Mouse (Mus musculus) kidney, postnatal 0 days (tissue): ENCODE measurements around the gene Cox4i2. TPM values are rescaled to one million over a fixed set of nuclear protein-coding genes. Genes with fewer than 3 reads are reported as not detected.
A peak's percentile ranks its signal among the peaks of the same experiment; 100 is the strongest.

Experiments
- ATAC-seq: fragments of 200-750 bp; cut with Nextera tagmentation; replicated peaks from 2 replicates; pipeline ENCODE4 v1.8.0; 2017; ENCODE audit warnings: low read depth, moderate number of reproducible peaks, moderate TSS enrichment, moderate library complexity; ENCODE audit not compliant: low FRiP score
- DNase-seq: peaks from one replicate; pipeline ENCODE4 v3.0.0-alpha.2; 2016; ENCODE audit warnings: low spot score
- H3K27ac ChIP-seq: fragments of 300-500 bp; sonication (generic); 2 replicates; pipeline ENCODE4 v1.5.1; 2014; ENCODE audit warnings: mild to moderate bottlenecking
- H3K27me3 ChIP-seq: fragments of 300-500 bp; sonication (generic); 2 replicates; pipeline ENCODE4 v1.6.1; 2014; ENCODE audit warnings: low read length, mixed read lengths; ENCODE audit not compliant: insufficient read depth
- H3K36me3 ChIP-seq: fragments of 300-500 bp; sonication (generic); 2 replicates; pipeline ENCODE4 v1.6.1; 2014; ENCODE audit warnings: low read length, mixed read lengths; ENCODE audit not compliant: insufficient read depth
- H3K4me1 ChIP-seq: fragments of 300-500 bp; sonication (generic); replicated peaks from 2 replicates; pipeline ENCODE4 v1.6.1; 2014; ENCODE audit warnings: antibody characterized with exemption, low read length, mixed read lengths; ENCODE audit not compliant: insufficient read depth
- H3K4me2 ChIP-seq: fragments of 300-500 bp; sonication (generic); 2 replicates; pipeline ENCODE4 v1.6.1; 2014; ENCODE audit warnings: mild to moderate bottlenecking, low read length, moderate library complexity, mixed read lengths
- H3K4me3 ChIP-seq: fragments of 300-500 bp; sonication (generic); replicated peaks from 2 replicates; pipeline ENCODE4 v1.5.1; 2014; ENCODE audit warnings: low read depth, low read length
- H3K9ac ChIP-seq: fragments of 300-500 bp; sonication (generic); 2 replicates; pipeline ENCODE4 v1.6.1; 2014; ENCODE audit warnings: low read depth, low read length
- H3K9me3 ChIP-seq: fragments of 300-500 bp; sonication (generic); replicated peaks from 2 replicates; pipeline ENCODE4 v1.6.1; 2016; ENCODE audit warnings: low read length, inconsistent platforms, mixed read lengths
- CTCF ChIP-seq: IDR thresholded peaks from 2 replicates; pipeline ENCODE4 v1.5.1; 2016; ENCODE audit warnings: antibody characterized with exemption, low read depth, mild to moderate bottlenecking, moderate library complexity
- WGBS: fragments of 180-500 bp; shearing (Covaris S2); extraction: QIAGEN DNeasy Blood & Tissue Kit; methylation state at CpG from one replicate; pipeline ENCODE4 v1.1.7; 2014; 5-methylcytosine and 5-hydroxymethylcytosine counted together
- polyA plus RNA-seq: library from polyadenylated mRNA; unstranded; fragments of >200 nt; fragmentation: Nextera tagmentation; extraction: Ambion mirVana; gene quantifications from 2 replicates; pipeline ENCODE4 v1.2.1, GENCODE M21; 2015

Cox4i2 gene
- polyA plus RNA-seq, 1 experiment from 2014 or later = 15.8 TPM

GRCm38 (mm10) chr2:152729636-152730020, 24.3 kb upstream of the Cox4i2 start:
- H3K4me1 ChIP-seq = peaks cover 35% of the 10 kb centered on the region
- peak overlapping the region; percentile 84 for H3K27ac ChIP-seq
- no peak overlapping the region for H3K4me3 ChIP-seq
- no peaks in the 10 kb centered on the region for H3K27me3 ChIP-seq
- ATAC-seq (peak; percentile 65), DNase-seq (peak; percentile 72)
- WGBS = 28% methylated on average over 7 of the region's 7 CpGs
- TF ChIP-seq CTCF = no peak
- 0 out of 2 replicates have a peak overlapping the region, but pooled peaks have one; percentile 35 for H3K9ac ChIP-seq
- H3K9me3 ChIP-seq = no peaks in the 10 kb centered on the region
- no peaks in the 10 kb centered on the region for H3K36me3 ChIP-seq
- no peak overlapping the region for H3K4me2 ChIP-seq

DNA sequence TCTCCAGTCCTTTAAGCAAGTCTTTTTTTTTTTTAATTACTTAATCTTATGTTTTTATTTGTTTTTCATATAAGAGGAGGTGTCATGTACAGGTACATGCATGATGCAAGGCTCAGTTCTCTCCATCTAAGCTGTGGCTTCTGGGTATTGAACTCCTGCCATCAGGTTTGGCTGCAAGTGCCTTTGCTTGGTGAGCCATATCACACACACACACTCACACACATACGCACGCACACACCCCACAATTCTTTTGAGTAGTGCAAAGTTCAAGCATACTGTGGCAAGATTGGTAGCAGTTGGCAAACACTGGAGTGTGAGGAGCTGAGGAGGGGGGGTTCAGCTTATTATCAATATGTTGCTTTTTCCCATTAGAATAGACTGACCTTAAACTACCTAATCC, 20.8 kb upstream of the Cox4i2 start:
- Histone ChIP-seq H3K9me3 (no peaks in the 10 kb centered on the region), H3K4me3 (no peak overlapping the region), H3K4me1 (peaks cover 28% of the 10 kb centered on the region), H3K4me2 (no peak overlapping the region), H3K27ac (no peak overlapping the region), H3K36me3 (no peaks in the 10 kb centered on the region), H3K27me3 (no peaks in the 10 kb centered on the region), H3K9ac (no peak overlapping the region)
- DNase-seq (no peak), ATAC-seq (no peak)
- WGBS = 85% methylated on average over 2 of the region's 2 CpGs
- no peak for TF ChIP-seq CTCF

GRCm38 (mm10) chr2:152734501-152734900, 19.5 kb upstream of the Cox4i2 start:
- ATAC-seq = no peak
- no peaks in the 10 kb centered on the region for H3K36me3 ChIP-seq
- peak overlapping the region; percentile 29; the same call in 1 of the 2 replicates for H3K9ac ChIP-seq
- H3K4me3 ChIP-seq = peak overlapping the region; percentile 22
- peak overlapping the region; percentile 74 for H3K4me2 ChIP-seq
- no peak for DNase-seq
- H3K4me1 ChIP-seq = peaks cover 23% of the 10 kb centered on the region
- no peaks in the 10 kb centered on the region for H3K9me3 ChIP-seq
- no peak for TF ChIP-seq CTCF
- 14% methylated on average over 10 of the region's 10 CpGs for WGBS
- H3K27me3 ChIP-seq = no peaks in the 10 kb centered on the region
- peak overlapping the region; percentile 67 for H3K27ac ChIP-seq

GRCm38 (mm10) chr2:152734984-152735383, 19.0 kb upstream of the Cox4i2 start:
- H3K27ac ChIP-seq = peak overlapping the region; percentile 93
- 1% methylated on average over 27 of the region's 28 CpGs for WGBS
- no peak for TF ChIP-seq CTCF
- H3K36me3 ChIP-seq = no peaks in the 10 kb centered on the region
- H3K9ac ChIP-seq = peak overlapping the region; percentile 49; the same call in 1 of the 2 replicates
- peak overlapping the region; percentile 74 for H3K4me2 ChIP-seq
- peak; percentile 98 for DNase-seq
- no peaks in the 10 kb centered on the region for H3K27me3 ChIP-seq
- H3K9me3 ChIP-seq = no peaks in the 10 kb centered on the region
- peak; percentile 78 for ATAC-seq
- H3K4me3 ChIP-seq = peak overlapping the region; percentile 86
- peaks cover 18% of the 10 kb centered on the region for H3K4me1 ChIP-seq

DNA sequence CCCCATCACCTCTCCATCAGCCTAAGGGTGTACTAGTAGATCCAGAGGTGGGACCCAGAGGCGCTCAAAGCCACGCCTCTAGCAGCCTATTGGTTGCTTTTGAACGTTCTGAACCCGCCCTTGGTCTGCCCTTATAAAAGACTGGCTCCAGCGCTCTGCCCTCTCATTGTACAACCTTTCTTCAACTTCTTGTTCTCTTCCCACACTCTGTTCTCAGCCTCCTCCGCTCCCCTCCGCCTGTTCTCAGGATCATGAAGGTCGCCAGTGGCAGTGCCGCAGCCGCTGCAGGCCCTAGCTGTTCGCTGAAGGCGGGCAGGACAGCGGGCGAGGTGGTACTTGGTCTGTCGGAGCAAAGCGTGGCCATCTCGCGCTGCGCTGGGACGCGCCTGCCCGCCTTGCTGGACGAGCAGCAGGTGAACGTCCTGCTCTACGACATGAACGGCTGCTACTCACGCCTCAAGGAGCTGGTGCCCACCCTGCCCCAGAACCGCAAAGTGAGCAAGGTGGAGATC, 17.8 kb upstream of the Cox4i2 start, which contains the start of gene Id1:
Id1 (plus strand) TSS at position 162 of the 512 bp plus-strand sequence.
- under 1% methylated on average over 28 of the region's 28 CpGs for WGBS
- H3K27me3 ChIP-seq = no peaks in the 10 kb centered on the region
- H3K9ac ChIP-seq = peak within 1 kb of the TSS; percentile 91
- no peak for TF ChIP-seq CTCF
- no peaks in the 10 kb centered on the region for H3K9me3 ChIP-seq
- H3K27ac ChIP-seq = peak within 1 kb of the TSS; percentile 93
- H3K4me2 ChIP-seq = peak within 1 kb of the TSS; percentile 74
- peak within 1 kb of the TSS; percentile 86 for H3K4me3 ChIP-seq
- peaks cover 23% of the 10 kb centered on the region for H3K4me1 ChIP-seq
- no peaks in the 10 kb centered on the region for H3K36me3 ChIP-seq
- peak; percentile 99 for DNase-seq
- ATAC-seq = peak; percentile 56

DNA sequence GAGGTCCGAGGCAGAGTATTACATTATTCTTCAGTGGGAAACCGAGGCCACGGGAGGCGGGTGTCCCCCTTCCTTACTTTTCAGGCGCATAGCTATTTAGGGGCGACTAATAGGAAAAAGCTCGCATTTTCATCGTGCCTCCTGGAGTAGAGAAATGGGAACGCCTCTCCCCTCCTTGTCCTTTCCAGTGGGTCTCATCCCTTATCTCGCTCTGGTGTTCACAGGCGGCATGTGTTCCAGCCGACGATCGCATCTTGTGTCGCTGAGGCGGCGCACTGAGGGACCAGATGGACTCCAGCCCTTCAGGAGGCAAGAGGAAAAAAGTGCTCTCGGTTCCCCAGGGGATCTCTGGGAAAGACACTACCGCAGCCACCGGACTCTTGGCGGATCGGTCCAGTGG, 17.2 kb upstream of the Cox4i2 start:
- Histone ChIP-seq H3K27ac (peak overlapping the region; percentile 93), H3K36me3 (no peaks in the 10 kb centered on the region), H3K4me2 (peak overlapping the region; percentile 74), H3K9me3 (no peaks in the 10 kb centered on the region), H3K4me1 (peaks cover 23% of the 10 kb centered on the region), H3K4me3 (peak overlapping the region; percentile 86), H3K9ac (peak overlapping the region; percentile 91), H3K27me3 (no peaks in the 10 kb centered on the region)
- TF ChIP-seq CTCF = no peak
- no peak for ATAC-seq
- peak; percentile 50 for DNase-seq
- under 1% methylated on average over 22 of the region's 22 CpGs for WGBS
